Mouse (Mus musculus): ENCODE measurements at regions not wholly inside any gene's neighbourhood (a gene's known extent, or its start where the extent isn't known, plus 50 kb on each side); places are given as distances from the start of the nearest gene placed in this dataset.

DNA sequence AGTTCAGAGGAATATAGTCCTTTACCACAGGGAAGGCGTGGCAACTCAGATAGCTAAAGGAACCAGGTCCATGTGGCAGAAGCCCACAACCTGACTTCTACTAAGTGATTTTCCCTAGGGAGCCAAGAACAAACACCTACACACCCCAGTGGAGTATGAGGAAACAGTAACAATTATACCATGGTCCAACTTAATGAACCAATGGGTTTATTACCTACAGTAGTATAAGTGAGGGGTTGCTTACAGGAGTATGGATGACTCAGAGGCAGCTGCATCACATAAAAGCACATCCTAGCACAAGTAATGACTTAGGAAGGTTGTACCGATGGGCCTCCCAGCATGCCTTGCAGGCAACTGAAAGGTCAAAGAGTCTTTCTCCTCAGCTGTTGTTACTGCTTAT, 98.7 kb upstream of the Cul1 start:
- no peak for DNase-seq

DNA sequence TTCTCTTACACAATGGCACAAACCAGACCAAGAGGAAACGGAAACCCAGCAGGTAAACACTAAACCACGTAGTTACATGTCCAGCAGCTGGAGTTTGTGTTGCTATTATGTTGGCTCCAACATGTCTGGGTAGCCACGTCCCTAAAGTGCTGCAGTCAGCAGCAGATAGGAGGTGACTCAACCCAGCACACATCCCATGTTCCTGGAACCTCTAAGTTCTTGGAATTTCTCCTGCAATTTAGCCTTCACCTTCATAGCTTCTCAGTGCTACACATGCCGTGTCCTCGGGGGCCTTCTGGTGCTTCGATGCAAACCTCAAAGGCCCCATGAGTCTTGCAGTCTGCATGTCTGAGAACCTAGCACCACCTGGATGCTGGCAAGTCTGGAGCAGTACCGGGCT, 97.7 kb upstream of the Cul1 start:
- no peak for DNase-seq

DNA sequence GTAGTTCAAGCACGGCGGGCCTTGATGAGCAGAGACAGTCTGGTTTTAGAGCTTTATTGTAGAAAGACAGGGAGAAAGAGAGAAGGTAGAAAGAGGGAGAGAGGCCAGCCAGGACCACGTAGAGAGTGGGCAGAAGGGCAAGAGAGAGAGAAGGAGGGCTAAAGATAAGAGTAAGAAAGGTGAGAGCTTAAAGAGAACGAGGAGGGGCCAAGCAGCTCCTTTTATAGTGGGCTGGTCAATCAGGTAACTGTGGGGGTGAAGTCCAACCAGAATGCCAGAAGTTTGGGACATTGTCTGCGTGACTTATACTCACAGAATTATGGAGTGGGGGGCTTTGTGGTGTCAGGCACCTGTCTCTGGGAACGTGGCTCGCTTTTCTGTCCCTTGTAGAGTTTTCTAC, 96.7 kb upstream of the Cul1 start:
- no peak for DNase-seq

DNA sequence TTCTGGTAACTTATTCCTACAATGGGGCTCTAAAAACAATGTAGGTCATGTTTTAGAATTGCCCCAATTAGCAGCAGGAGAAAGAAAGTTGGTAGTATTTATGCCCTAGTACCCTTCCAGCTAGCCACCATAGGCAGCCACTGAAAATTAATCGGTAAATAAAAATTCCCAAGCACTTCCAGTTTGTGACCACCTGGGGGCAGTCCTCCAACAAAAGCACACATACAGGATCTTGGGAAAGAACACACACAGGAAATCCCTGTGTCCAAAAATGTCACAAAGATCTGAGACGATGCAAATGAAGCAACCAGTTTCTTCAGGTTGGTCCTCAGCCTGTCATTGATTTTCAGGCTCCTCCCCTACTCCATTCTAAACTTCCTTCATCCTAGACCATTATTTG, 94.5 kb upstream of the Cul1 start:
- peak; percentile 27 for DNase-seq

DNA sequence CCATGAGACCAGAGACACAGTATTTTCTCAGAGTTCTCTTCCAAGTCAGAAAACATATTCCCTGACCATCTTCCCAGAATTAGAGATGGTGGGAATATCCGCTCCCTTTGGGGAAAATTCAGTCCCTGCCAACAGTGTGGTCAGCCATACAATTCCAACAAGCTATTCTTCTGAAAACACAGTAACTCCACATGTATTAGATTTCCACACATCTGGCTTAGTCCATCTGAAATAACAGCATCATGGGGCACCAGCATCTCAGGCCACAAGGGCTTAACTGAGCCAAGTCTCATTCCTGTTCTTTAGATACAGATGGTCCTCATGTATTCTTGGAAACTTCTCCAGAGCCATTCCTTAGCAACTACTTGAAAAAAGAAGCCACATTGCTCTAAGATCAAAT, 89.2 kb upstream of the Cul1 start:
- DNase-seq = no peak

DNA sequence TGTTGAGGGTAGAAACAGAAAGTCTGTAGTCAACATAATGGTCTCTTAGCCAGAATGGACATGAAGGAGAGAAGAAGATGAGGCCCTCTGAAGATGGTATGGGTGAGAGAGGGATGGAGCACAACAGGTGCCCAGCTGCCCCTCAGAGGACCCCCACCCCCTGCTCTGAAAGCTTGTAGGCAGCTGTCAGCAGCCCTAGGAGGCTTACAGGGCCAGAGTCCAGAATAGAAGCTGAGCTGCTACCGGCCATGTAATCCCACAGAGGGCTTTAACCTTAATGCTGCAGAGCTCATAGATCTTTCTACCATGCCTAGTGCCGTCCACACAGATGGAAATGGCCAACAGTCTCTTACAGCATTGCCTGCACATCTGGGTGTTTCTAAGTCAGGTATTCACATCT, 88.6 kb upstream of the Cul1 start:
- DNase-seq = no peak

DNA sequence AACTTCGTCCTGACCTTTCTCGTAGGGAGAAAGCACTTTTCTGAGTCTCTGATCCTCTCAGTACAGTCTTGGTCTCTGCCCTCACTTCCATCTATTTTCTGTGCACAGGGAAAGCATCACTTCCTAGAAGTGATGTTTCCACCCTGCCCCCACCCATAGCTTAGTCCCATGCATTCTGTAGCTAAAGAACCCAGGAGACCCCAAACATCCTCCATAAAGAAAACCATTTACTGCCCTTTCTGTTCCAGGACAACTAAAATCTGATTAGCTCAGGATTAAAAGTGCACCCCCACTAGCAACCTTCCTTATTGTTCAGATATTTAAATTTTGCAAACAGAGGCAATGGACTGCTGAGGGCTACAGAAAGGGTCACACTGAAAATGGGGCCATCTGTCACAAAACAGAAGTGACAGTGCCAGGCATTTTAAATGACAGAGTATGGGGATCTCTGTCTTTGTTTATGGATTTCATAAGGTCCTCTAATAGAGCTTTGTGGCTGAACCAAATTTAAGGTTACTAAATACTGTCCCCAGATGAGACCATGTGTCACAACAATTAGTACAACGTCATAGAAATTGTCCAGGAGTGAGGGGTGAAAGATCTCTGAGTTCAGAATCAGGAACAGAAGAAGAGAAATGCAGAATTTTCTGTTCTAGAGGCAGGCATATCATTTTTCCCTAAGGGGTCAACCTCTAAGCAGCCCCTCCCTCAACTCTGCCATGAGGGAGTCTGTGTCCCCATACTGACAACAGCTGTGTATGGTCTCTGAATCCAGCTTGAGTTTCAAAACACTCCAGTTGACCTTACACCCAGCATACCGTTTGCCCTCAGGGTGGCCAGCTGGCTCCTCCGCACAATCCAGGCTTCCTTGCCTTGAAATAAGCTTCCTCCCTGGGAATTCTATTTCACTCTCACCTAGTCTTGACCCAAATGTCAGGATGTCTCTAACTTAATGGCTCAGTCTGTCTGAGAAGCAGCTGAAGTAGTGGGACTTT, 87.2 kb upstream of the Cul1 start:
- DNase-seq = no peak

DNA sequence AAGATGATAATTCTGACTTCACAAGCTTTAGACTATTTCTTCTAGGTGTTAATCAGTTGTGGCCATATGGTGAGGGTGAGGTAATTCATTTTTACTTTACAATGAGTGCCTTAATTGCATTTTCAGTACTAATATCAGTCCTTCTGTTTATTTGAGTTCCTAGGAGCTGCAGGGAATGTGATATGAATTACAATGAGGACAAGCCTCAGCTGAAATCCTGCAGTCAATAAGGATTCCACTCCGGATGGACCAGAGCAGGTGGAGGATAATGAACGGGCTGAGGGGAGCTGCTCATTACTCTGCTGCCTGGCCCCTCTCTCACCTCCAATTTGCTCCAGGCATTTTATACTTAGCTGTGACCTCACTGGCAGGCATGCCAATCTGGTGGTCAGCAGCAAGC, 85.7 kb upstream of the Cul1 start:
- DNase-seq = no peak

DNA sequence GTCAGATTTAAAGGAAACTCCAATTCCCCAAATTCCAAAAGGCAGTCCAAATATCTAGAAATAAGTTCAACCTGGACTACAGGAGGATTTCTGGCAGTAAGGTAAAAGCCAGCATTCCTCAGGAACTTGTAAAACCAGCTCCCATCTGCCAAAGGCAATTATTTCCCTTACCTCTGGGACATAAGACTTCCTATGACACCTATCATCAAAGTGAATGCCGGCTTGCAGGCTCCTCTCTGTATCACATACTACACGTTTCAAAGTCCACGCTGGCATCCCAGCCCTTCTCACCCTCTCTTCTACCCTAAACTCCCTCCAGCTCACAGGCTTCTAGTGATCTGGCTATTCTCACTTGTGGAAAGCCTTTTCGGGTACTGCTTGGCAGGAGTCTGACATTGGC, 77.5 kb upstream of the Cul1 start:
- DNase-seq = no peak

DNA sequence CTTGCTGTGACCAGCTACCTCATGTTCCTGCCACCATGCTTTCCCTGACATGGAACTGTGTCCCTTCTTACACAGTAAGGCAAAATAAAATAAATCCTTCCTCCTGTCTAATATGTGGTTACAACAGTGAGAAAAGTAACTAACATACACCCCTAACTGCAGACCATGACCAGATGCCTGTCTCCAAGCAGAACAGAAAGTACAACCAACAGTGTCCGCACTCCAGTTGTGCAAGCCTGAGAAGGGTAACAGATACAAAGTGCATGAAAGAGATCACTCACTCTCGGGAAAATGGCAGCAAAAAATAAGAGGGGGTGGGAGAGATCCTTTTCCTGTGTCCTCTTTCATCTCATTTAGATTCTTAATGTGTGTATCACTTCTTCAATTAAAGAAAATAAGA, 71.7 kb upstream of the Cul1 start:
- no peak for DNase-seq

DNA sequence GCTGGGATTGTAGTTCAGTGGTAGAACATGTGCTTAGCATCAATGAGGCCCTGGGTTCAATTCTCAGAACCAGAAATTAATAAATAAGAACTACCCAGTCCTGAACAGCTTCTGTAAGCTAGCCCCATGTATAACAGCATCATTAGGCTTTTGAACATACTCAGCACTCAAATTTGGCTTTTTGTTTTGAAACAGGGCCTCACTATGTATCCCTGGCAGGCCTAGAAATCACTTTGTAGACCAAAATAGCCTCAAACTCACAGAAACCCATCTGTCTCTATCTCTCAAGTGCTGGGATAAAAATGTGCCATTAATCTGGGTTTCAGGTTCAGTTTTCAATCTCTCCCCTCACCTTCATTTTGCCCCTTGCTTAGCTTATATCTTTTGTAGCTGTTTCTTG, 66.6 kb upstream of the Cul1 start:
- DNase-seq = no peak

DNA sequence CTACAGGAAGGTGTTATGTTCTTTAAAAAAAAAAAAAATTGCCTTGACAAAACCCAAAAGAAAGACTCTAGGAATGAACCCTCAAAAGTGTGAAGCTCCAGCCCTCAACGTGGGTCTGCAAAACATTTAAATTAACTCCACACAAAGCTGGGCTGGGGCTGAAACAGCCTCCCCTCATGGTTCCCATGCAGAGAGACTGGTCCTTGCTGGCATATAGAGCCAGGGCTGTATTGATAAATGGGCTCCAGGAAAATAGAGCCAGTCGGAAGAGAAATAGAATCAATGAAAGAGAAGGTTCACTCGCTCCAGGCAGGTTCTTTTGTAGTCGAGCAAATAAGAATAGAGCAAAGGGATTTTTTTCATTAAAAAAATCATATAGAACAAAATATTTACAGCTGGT, 63.3 kb upstream of the Cul1 start:
- DNase-seq = no peak

DNA sequence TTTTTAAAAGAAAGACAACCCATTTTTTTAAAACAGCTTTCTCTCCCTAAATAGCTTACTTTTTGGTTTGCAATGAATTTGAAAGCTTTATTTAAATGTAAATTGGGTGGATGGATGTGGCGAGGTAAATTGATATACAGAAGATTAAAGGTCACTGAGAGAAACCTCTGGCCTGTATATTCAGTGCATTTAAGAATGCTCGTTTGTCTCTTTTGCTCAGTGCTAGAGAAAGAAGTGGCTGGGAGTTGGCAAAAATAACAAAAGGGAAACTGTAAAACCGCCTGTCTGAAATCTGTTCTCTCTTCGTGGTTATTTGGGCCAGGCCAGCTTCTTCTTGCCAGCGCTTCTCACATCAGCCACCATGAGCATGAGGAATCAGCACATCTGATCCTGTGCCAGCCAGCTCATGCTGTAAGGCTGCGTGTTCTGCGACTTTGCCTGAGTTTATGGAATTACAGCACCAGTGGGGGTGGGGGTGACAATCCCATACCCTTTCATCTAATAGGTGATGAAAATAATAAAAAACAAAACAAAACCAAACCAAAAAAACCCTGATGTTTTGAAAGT, 62.7 kb upstream of the Cul1 start:
- peak; percentile 53 for DNase-seq

DNA sequence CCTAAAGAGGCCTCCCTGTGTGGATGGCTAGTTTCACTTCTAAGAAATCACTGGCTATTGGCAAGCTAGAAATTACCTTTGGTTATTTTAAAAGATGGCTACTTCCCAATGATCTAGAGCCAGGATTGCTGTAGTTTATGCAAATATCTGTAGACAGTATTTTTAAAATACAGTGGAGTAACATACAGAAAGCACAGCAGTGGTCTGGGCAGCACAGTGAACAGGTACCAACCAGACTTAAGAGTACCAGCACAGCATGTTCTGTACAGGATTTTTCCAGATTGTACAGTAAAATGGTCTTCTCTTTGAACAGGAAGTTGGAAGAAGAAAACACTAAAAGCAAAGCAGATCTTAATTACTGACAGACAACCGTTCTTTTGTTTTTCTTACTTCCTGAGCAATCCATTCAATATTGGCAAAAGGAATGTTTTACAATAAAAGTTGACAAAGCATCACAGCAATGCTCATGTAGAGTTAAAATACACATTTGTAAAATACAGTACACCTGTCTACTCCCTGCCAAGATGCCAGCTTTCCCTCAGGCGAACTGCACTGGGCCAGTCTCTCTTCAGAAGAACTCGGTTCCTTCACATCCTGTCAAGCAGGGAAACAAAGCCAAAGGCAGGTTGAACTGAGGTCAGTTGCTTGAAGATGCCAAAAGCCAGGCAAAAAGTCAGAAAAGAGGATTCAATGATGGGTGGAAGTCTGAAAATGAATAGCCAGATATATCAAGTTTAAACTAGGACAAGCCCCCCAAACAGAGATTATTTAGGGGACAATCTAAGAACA, 62.0 kb upstream of the Cul1 start:
- DNase-seq = no peak

DNA sequence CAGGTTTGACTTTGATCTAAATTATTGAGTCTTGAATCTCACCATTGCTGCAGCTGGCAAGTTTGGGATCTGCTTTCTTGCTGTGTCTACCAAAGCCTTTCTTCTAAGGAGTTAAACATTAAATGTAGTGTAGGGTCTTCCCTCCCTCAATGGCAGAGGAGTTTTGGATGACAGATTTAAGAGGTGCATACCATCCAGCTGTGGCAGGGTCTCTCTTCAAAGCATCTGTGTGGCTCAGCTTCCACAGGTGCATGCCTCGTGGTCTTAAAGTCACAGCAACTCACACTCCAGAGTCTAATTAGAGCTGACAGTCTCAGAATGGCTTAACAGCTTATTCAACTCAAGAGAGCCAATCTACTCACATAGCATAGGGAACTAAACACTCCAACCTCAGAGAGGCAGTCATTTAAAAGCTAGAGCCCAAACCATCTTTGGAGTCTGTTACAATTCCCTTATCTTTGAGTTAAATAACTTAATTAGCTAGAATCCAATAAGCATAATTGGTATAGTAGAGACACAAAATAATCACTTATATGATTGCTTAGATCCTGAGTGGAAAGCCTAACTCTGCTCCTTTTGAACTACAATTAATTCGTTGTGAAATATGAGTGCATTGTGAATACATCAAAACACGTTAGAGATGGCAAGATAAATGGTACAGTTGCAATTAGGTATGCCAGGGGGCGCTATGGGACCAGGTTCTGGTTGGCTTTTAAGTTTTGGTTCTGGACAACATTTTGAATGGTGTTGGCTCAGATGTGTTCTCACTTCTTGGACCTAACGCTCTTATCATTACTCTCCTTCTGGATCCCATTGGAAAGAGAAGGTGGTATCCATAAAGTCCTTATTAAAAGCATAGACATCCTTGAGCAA, 57.5 kb upstream of the Cul1 start:
- peak; percentile 37 for DNase-seq
